Mouse (Mus musculus) forebrain, embryonic 12.5 days (tissue): ENCODE measurements around the gene Lrrc8e. TPM values are rescaled to one million over a fixed set of nuclear protein-coding genes. Genes with fewer than 3 reads are reported as not detected.
"Not testable (repeated sequence)": the region's sequence is repeated elsewhere in the genome, so short reads cannot be mapped to it uniquely, and the experiment has no call there.

Source experiments
- ATAC-seq: fragments of 200-750 bp; cut with Nextera tagmentation; 2 replicates; pipeline ENCODE4 v1.8.0; 2017; ENCODE audit warnings: moderate TSS enrichment; ENCODE audit not compliant: low FRiP score
- H3K27ac ChIP-seq: fragments of 300-500 bp; sonication (generic); 2 replicates; pipeline ENCODE4 v1.5.1; 2016; ENCODE audit warnings: mild to moderate bottlenecking
- H3K27me3 ChIP-seq: fragments of 300-500 bp; sonication (generic); 2 replicates; pipeline ENCODE4 v1.6.1; 2016; ENCODE audit warnings: mild to moderate bottlenecking
- H3K36me3 ChIP-seq: fragments of 300-500 bp; sonication (generic); replicated peaks from 2 replicates; pipeline ENCODE4 v1.6.1; 2016; ENCODE audit warnings: mild to moderate bottlenecking
- H3K4me1 ChIP-seq: fragments of 300-500 bp; sonication (generic); 2 replicates; pipeline ENCODE4 v1.6.1; 2016
- H3K4me2 ChIP-seq: fragments of 300-500 bp; sonication (generic); 2 replicates; pipeline ENCODE4 v1.6.1; 2016; ENCODE audit warnings: mild to moderate bottlenecking, moderate library complexity
- H3K4me3 ChIP-seq: fragments of 300-500 bp; sonication (generic); replicated peaks from 2 replicates; pipeline ENCODE4 v1.5.1; 2016; ENCODE audit warnings: mild to moderate bottlenecking
- H3K9ac ChIP-seq: fragments of 300-500 bp; sonication (generic); 2 replicates; pipeline ENCODE4 v1.6.1; 2016; ENCODE audit warnings: mild to moderate bottlenecking
- H3K9me3 ChIP-seq: fragments of 300-500 bp; sonication (generic); 2 replicates; pipeline ENCODE4 v1.6.1; 2016
- WGBS: fragments of 180-500 bp; shearing (Covaris S2); methylation state at CpG from one replicate; pipeline ENCODE4 v1.1.7; 2016; 5-methylcytosine and 5-hydroxymethylcytosine counted together
- polyA plus RNA-seq: library from polyadenylated mRNA; unstranded; fragments of >200 nt; fragmentation: Nextera tagmentation; extraction: Ambion mirVana; gene quantifications from 2 replicates; pipeline ENCODE4 v1.2.1, GENCODE M21; 2016

The Lrrc8e gene
- polyA plus RNA-seq, 1 experiment from 2014 or later, result 0.13 TPM

- Histone ChIP-seq H3K4me2 (peak overlapping the region; percentile 69), H3K36me3 (peaks cover 44% of the 10 kb centered on the region), H3K27ac (peak overlapping the region; percentile 95), H3K4me1 (peaks cover 38% of the 10 kb centered on the region), H3K27me3 (peaks cover 21% of the 10 kb centered on the region), H3K9ac (peak overlapping the region; percentile 90; the same call in 1 of the 2 replicates), H3K4me3 (peak overlapping the region; percentile 88), H3K9me3 (no peaks in the 10 kb centered on the region)
- no peak for ATAC-seq
- WGBS, result 49% methylated on average over 8 of the region's 8 CpGs
Observed at GRCm38 (mm10) chr8:4252116-4252760, 25.6 kb downstream of the Lrrc8e start.

- Histone ChIP-seq H3K4me3 (peak within 1 kb of the TSS; percentile 88), H3K9ac (peak within 1 kb of the TSS; percentile 90), H3K27ac (peak within 1 kb of the TSS; percentile 95), H3K36me3 (peaks cover 39% of the 10 kb centered on the region), H3K27me3 (peaks cover 14% of the 10 kb centered on the region; the same call in 1 of the 2 replicates), H3K4me2 (peak within 1 kb of the TSS; percentile 69), H3K4me1 (peaks cover 48% of the 10 kb centered on the region), H3K9me3 (no peaks in the 10 kb centered on the region)
- under 1% methylated on average over 69 of the region's 69 CpGs for WGBS
- ATAC-seq, result peak; percentile 90
Observed at GRCm38 (mm10) chr8:4252934-4253841, 26.6 kb downstream of the Lrrc8e start, which contains the start of gene Snapc2. Snapc2 (plus strand) TSS chr8:4253080.

- Histone ChIP-seq H3K9me3 (no peaks in the 10 kb centered on the region), H3K9ac (peak overlapping the region; percentile 90; the same call in 1 of the 2 replicates), H3K27ac (peak overlapping the region; percentile 95), H3K4me2 (peak overlapping the region; percentile 69), H3K4me1 (peaks cover 46% of the 10 kb centered on the region), H3K4me3 (peak overlapping the region; percentile 88), H3K36me3 (peaks cover 38% of the 10 kb centered on the region), H3K27me3 (peaks cover 8% of the 10 kb centered on the region; the same call in 1 of the 2 replicates)
- ATAC-seq, result no peak
- 55% methylated on average over 6 of the region's 6 CpGs for WGBS
Observed at GRCm38 (mm10) chr8:4254001-4254400, 27.4 kb downstream of the Lrrc8e start.

GRCm38 (mm10) chr8:4255471-4255870 is 28.8 kb downstream of the Lrrc8e start:
- not testable (repeated sequence) for H3K4me3 ChIP-seq, H3K27me3 ChIP-seq, H3K4me2 ChIP-seq, H3K27ac ChIP-seq, H3K9ac ChIP-seq, ATAC-seq, H3K9me3 ChIP-seq
- peaks cover 49% of the 10 kb centered on the region for H3K4me1 ChIP-seq
- peaks cover 43% of the 10 kb centered on the region for H3K36me3 ChIP-seq
- 87% methylated on average over 7 of the region's 7 CpGs for WGBS

GRCm38 (mm10) chr8:4256911-4257310 is 30.3 kb downstream of the Lrrc8e start:
- H3K36me3 ChIP-seq, result peaks cover 56% of the 10 kb centered on the region
- no peak overlapping the region; the same call in 1 of the 2 replicates for H3K9ac ChIP-seq
- H3K9me3 ChIP-seq, result no peaks in the 10 kb centered on the region
- H3K27ac ChIP-seq, result peak overlapping the region; percentile 43; the same call in 1 of the 2 replicates
- peak overlapping the region; percentile 61 for H3K4me2 ChIP-seq
- H3K4me3 ChIP-seq, result peak overlapping the region; percentile 83
- no peaks in the 10 kb centered on the region for H3K27me3 ChIP-seq
- 77% methylated on average over 4 of the region's 4 CpGs for WGBS
- H3K4me1 ChIP-seq, result peaks cover 45% of the 10 kb centered on the region
- no peak for ATAC-seq

- peak overlapping the region; percentile 97; the same call in 1 of the 2 replicates for H3K27ac ChIP-seq
- peaks cover 61% of the 10 kb centered on the region for H3K36me3 ChIP-seq
- H3K9me3 ChIP-seq, result no peaks in the 10 kb centered on the region
- 66% methylated on average over 4 of the region's 4 CpGs for WGBS
- ATAC-seq, result no peak
- peak overlapping the region; percentile 90 for H3K9ac ChIP-seq
- H3K4me2 ChIP-seq, result peak overlapping the region; percentile 61
- H3K4me1 ChIP-seq, result peaks cover 43% of the 10 kb centered on the region
- no peaks in the 10 kb centered on the region for H3K27me3 ChIP-seq
- peak overlapping the region; percentile 83 for H3K4me3 ChIP-seq
Observed at GRCm38 (mm10) chr8:4257350-4257749, 30.7 kb downstream of the Lrrc8e start.

GRCm38 (mm10) chr8:4258233-4258632 is 31.6 kb downstream of the Lrrc8e start:
- Histone ChIP-seq H3K36me3 (peaks cover 69% of the 10 kb centered on the region), H3K4me2 (peak overlapping the region; percentile 61), H3K27me3 (no peaks in the 10 kb centered on the region), H3K9ac (peak overlapping the region; percentile 90), H3K9me3 (no peaks in the 10 kb centered on the region), H3K27ac (peak overlapping the region; percentile 97), H3K4me3 (peak overlapping the region; percentile 83), H3K4me1 (peaks cover 40% of the 10 kb centered on the region)
- ATAC-seq, result peak; percentile 73
- 1% methylated on average over 34 of the region's 35 CpGs for WGBS

GRCm38 (mm10) chr8:4258678-4259077 is 32.1 kb downstream of the Lrrc8e start:
- Histone ChIP-seq H3K4me2 (peak overlapping the region; percentile 61), H3K27ac (peak overlapping the region; percentile 97), H3K36me3 (peaks cover 74% of the 10 kb centered on the region), H3K9me3 (no peaks in the 10 kb centered on the region), H3K4me3 (peak overlapping the region; percentile 83), H3K27me3 (no peaks in the 10 kb centered on the region), H3K4me1 (peaks cover 38% of the 10 kb centered on the region), H3K9ac (peak overlapping the region; percentile 90)
- under 1% methylated on average over 30 of the region's 32 CpGs for whole genome bisulfite sequencing
- peak; percentile 81 for ATAC-seq

- Histone ChIP-seq H3K27ac (peak within 1 kb of the TSS; percentile 97), H3K9ac (peak within 1 kb of the TSS; percentile 90), H3K36me3 (peaks cover 80% of the 10 kb centered on the region), H3K9me3 (no peaks in the 10 kb centered on the region), H3K4me3 (peak within 1 kb of the TSS; percentile 83), H3K4me1 (peaks cover 32% of the 10 kb centered on the region), H3K4me2 (peak within 1 kb of the TSS; percentile 61), H3K27me3 (no peaks in the 10 kb centered on the region)
- 7% methylated on average over 33 of the region's 33 CpGs for WGBS
- peak; percentile 94 for ATAC-seq
Observed at GRCm38 (mm10) chr8:4259125-4259804, 32.6 kb downstream of the Lrrc8e start, which contains the start of gene Ctxn1. Ctxn1 (minus strand) TSS chr8:4259274.

GRCm38 (mm10) chr8:4259805-4260170 is 33.2 kb downstream of the Lrrc8e start:
- Histone ChIP-seq H3K4me1 (peaks cover 29% of the 10 kb centered on the region), H3K4me2 (no peak overlapping the region), H3K9me3 (no peaks in the 10 kb centered on the region), H3K4me3 (no peak overlapping the region; the same call in 1 of the 2 replicates), H3K9ac (no peak overlapping the region), H3K36me3 (peaks cover 80% of the 10 kb centered on the region), H3K27me3 (no peaks in the 10 kb centered on the region), H3K27ac (peak overlapping the region; percentile 97)
- no peak for ATAC-seq
- 83% methylated on average over 4 of the region's 4 CpGs for WGBS

- H3K27me3 ChIP-seq, result no peaks in the 10 kb centered on the region
- H3K9ac ChIP-seq, result no peak overlapping the region
- no peaks in the 10 kb centered on the region for H3K9me3 ChIP-seq
- H3K4me3 ChIP-seq, result no peak overlapping the region
- peaks cover 86% of the 10 kb centered on the region for H3K36me3 ChIP-seq
- no peak for ATAC-seq
- H3K27ac ChIP-seq, result no peak overlapping the region
- WGBS, result 89% methylated on average over 8 of the region's 8 CpGs
- H3K4me1 ChIP-seq, result peaks cover 11% of the 10 kb centered on the region
- H3K4me2 ChIP-seq, result no peak overlapping the region
Observed at GRCm38 (mm10) chr8:4263105-4263791, 36.6 kb downstream of the Lrrc8e start.
